Mouse (Mus musculus) gastrocnemius, postnatal 4 days (tissue): ENCODE results near the gene Galk2. TPM values are rescaled to one million over a fixed set of nuclear protein-coding genes. Genes with fewer than 3 reads are reported as not detected.

ENCODE experiments used
- DNase-seq, 2 experiments: peaks; one replicate each; pipeline ENCODE4 v3.0.0; 2021 to 2022; ENCODE audit warnings: low spot score in 2 of 2, mixed read lengths in 2 of 2
- total RNA-seq, 2 experiments: library from RNA; stranded (reverse); gene quantifications; 2 replicates each; pipeline ENCODE4 v1.2.3; 2021

The Galk2 gene
- total RNA-seq, 2 experiments from 2014 or later, result 15.9 to 16.7 TPM

DNA sequence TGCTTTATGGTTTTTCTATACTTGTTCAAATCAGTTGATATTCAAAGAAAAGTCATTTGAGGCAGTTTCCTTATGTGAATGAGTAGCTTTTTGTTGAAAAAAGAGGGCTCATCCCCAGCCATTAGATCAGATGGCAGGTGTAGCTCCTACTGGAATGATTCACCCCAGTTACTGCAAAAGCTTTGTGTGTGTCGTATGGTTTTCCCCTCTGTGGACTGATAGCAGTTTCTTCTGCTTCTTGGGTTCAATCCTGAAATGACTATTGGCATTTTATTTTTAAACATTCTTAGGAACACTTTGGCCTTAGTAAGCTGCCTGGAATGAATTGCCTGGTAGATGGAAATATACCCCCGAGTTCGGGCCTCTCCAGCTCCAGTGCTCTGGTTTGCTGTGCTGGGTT, 37.4 kb downstream of the Galk2 start:
- no peak for DNase-seq

DNA sequence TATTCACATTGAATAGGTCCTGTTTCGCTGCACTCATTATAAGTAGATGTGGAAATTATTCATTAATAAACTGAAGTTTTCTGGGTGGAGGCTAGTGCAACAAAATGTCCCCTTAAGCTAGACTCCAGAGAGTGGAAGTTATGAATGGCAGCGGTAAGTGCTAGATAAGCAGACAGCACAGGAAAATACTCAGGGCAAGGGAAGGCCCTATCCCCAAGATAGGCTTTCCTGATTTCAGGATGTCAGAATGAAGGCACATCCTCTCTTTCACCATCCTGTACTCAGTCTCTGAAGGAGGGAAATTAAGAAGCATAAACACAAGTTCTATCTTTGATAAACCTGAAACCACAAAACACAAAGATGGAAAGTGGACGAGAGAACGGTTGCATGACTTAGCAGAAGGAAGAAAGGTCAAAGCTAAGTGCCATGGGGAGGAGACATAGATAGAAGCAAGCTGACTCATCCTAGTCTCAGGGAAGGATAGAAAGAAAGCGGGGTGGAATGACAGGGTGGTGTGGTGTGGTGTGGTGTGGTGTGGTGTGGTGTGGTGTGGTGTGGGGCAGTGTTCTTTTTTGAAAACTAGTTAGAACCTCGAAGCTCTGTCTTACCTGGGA, 42.0 kb downstream of the Galk2 start:
- DNase-seq, result no peak

DNA sequence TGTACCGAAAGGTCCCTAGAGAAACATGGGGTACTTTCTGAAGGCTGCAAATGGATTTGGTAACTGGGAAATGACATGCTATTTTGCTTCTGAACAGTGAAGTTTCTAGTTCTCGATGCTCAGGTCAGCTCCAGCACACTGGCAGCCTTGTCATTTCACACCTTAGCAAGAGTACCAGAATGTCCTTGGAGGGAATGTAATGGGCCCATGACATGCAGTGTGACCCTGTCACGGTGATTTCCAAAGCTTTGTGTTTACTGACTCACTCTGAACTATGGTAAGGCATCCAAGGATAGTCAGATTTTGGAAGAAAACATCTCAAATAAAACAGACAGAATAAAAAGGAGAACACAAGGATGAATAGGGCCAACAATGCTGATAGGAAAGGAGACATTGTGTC, 42.5 kb downstream of the Galk2 start:
- no peak for DNase-seq

DNA sequence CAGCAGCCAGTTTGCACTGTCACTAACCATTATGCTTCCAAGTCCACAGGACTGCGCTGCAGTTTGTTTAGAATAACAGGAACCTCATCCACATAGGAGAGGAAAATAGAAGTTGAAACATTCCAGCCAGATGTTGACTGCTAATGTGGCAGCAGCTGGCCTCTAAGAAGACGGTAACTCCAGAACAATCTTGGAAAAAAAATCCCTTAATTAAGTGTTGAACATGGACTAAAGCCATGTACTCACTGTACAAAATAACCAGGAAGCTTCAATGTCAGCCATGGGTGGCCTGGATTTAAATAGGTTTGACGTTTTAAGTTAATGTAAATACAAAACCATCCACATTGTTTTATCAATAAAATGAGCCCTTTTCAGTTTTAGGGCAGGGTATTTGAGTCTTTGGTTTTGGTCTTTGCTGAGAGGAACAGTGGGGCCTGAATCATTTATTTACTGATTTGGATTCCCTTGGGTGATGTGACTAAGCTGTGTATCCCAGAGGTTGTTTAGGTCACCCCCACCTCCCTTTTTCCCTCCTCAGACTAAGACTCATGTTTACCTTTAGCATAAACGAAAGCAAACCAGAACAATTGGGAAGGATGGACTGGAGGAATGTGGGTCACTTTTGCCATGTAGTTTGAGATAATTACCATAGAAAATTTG, 47.6 kb downstream of the Galk2 start:
- no peak for DNase-seq

DNA sequence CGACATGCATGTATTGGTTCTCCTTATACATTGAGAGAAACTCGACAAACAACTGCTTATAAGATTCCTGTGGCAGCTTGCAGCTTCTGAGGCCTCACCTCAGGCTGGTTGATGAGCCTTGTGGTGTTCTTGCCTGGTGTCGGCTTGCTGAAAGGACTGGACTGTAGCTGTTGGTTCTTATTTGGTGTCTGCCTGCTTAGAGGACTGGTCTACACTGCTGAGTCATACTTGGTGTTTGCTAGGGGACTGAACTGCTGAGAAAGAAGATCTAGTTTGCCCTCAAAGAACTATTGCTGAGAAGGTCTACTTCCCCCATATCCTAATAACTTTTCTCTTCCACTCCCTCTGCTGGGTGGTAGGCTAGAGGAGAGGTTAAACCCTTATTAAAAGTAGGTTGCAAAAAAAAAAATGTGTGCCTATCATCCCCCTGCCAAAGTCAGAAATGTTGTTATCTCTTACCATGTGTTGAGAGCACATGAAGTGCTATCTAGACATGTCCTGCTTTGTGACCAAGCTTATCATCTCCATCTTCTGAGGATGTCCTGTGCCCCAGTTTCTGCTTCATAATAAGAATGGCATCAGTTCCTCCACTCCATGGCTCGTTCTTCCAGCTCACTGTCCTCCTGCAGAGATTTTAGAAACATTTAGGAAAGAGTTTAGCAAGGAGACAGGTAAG, 48.8 kb downstream of the Galk2 start:
- DNase-seq, result no peak

DNA sequence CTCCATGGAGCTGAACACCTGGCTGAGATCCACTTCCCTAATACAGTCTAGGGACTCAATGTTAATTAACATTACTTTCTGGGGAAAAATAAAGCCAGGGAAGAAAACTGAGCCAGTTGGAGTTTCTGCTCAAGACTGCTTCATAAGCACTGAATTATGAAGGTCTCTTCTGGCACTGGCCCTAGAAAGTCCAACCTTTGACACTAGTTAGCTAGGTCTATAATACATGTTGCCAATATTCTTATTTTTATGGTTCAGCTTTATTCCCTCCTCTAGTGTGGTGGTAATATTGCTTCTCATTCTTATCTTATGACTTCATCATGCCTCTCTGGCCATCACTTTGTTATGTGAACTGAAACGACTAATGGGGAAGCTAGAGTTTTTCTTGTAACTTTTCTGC, 55.3 kb downstream of the Galk2 start:
- no peak for DNase-seq

DNA sequence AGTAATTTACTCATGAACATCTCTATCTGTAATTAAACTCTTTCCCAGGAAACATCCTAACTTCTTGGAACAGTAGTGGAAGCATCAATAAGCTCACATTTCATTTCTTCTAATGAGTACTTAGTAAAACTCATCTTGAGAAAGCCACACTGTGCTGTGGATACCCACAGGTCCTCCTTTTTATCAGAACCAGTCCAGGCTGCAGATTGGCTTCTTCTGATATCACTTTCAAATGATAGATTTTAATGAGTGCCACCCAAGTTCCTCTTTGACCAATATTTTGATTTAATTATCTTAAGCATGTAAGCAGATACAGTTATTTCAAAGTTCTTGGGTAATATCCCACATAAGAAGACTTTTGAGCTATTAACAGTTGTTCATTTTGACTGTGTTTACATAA, 55.8 kb downstream of the Galk2 start:
- DNase-seq, result no peak

DNA sequence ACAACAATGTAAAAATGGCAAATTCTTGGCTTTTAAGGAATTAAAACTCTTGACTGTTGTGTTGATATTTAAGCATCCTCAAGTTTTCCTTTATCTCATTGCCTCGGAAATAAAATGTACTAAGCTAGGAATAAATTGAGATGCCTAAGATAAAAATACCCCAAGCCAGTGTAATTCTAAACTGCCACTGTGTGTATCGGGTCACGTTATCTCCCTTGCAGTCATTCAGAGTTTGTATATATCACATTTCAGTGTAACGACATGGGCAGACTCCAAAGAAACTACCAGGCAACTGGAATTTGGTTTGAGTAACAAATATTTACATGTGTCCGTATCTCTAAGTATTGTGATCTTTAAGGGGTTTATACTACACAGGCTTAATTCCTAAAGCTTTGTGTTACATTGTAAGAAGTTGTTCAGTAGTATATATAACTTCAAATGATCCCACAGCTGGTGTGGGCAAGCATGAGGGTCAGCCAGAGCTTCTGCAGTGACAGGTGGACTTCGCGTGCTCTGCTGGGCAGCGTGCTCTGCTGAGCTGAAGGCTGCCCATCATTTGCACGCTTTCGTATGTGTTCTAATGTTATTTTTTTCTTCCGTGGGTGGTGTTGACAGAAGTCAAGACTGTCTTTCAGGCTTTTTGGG, 57.9 kb downstream of the Galk2 start:
- DNase-seq, result no peak

DNA sequence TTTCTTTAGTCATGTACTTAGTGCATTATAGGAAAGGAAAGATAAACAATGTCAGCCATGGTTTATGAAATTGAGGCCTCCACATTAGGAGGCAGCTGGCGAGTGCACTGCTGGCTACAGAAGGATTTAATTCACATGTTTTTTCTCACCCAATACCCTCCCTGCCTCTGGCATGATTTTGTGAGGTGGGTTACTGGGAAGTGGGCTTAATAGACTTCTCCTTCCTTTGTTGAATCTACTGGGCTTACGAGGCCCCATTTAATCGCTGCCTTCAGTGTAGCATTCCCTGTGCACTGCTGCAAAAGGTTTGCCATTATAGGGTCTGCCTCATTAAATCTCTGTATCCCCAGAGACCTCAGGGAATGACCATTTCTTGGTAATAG, 58.4 kb downstream of the Galk2 start:
- no peak for DNase-seq

DNA sequence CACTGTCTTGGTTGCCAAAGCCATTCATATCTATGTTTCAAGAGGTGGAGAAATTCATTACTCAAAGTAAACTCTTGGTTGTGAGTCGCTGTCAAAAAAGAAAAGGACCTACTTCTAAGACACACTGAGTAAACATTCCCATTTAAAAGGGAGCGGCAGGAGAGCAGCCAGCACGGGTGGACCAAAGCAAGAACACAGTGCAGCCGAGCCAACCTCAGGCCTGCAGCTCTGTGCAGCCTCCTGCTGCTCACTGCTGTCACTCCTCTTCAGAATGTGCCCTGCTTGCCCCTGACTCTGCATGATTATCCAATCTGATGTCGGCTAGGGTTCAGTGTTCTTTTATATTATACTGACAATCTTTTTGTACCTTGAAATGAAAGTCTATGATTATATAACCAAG, 62.4 kb downstream of the Galk2 start:
- no peak for DNase-seq

DNA sequence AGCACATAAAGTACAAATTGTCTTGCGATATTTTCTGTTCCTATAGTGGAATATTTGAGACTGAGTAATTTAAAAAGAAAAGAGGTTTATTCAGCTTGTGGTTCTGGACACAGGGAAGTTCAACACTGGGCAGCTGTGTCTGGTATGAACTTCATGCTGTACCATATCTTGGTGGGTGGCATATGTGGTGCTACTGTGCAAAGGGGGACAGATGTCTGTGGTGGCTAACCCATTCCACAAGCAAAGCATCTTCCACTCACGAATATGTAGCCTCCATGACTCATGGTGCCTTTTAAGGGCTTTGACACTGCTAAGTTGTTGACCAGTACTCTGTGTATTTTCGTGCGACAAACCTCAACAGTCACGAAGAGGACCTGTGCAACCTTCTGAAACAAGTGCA, 63.2 kb downstream of the Galk2 start:
- no peak for DNase-seq

DNA sequence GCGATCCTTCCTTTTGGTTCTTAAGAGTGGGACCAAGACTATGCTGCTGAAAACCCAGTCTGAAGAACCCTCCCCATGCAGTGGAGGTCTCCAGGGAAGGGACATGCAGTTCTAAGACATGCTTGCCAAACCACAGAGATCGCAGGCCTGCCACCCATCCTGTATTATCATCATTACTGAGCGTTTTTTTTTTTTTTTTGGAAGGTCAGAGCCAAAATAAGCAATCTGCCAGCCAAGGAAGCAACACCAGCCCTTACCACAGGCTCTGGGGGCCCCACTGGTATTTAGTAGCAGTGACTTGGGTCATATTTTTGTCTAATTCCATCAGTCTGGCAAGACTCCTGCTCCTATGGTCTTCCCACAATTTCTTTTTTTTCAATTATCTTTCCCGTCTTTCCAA, 64.0 kb downstream of the Galk2 start:
- no peak for DNase-seq

DNA sequence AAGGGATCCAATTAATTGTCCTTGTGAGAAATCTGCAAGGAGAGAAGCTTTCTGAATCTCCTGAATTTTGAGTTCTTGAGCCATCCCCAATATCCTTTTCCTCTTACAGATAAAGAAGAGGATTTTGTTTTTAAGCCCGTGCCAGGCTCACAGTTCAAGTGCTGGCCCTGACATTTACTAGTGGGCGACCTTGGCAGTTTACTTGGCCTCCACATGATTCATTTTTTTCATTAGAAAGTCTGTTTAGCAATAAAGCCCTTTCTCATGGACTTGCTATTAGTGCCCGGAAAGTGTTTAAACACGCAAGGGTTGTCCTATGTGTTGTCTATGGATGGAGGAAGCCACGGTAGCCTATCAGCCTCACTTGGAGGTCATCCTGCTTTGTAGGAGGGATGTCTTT, 64.4 kb downstream of the Galk2 start:
- DNase-seq, result no peak

DNA sequence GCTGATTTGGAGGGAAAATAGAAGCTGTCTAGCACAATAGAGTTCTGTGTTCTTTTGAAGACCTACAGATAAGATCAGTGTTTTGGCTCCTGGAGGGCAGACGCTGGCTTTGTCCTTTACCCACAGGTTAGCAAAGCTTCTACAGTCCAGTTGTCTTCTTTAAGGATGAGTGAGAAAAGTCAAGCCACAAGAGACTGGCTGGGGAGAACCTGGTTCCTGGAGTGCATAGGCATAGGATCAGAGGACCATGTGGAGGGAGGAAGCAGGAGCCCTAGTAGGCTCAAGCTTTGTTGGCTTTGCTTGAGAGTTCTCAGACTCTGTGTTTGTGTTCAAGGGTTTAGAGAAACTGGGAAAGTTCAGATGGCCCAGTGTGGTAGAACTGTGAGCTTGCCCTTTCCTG, 65.6 kb downstream of the Galk2 start:
- no peak for DNase-seq

DNA sequence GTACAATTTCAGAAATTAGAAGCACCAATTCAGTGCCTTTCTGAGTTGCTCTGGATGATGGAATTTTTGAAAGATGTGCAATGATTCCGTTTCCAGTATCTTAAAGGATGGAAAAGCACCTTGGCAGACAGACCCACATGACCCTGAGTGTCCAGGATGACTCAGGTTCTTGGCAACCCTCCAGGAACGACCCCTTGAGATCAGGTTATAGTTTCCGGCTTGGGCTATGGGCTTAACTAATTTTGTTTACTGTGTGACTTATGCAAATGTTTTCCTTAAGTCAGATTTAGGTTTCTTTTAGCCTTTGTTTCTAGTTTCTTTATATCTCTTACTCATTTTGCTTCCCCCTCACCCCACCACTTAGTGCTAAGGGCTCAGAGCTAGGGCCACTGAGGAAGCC, 66.2 kb downstream of the Galk2 start:
- no peak for DNase-seq

DNA sequence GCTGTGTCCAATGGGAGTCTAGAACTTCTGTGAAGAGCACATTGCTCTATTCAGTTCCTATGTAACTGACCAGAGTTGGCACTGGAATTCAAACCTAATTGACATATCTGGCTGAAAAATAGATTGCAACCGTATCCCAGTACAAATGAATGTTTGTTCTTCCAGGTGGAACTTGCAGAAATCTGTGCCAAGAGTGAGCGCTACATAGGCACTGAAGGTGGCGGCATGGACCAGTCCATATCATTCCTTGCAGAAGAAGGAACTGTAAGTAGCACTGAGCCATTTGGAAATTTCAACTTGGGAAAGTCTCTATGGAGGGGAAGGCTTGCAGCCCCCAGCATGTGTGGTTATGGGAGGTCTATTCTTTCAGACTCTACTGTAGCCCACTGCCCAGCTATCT, 70.5 kb downstream of the Galk2 start:
- no peak for DNase-seq

DNA sequence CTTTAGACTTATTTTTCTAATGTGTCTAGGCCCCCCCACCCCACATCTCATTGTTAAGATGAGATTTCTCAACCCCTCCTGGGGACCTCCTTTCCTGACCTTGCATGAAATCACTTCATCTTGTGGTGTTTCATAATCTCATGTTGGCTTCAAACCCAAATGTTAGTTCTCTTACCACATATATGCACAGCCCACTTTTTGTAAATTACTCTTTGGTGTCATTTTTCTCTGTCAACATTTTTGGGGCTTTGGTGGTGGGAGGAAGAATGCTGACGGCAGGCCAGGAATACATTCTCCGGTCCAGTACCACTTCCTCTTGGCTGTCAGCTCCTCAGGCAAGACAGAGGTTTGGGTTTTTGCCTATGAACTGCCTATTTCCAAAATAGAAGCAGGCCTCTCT, 71.0 kb downstream of the Galk2 start:
- DNase-seq, result no peak

DNA sequence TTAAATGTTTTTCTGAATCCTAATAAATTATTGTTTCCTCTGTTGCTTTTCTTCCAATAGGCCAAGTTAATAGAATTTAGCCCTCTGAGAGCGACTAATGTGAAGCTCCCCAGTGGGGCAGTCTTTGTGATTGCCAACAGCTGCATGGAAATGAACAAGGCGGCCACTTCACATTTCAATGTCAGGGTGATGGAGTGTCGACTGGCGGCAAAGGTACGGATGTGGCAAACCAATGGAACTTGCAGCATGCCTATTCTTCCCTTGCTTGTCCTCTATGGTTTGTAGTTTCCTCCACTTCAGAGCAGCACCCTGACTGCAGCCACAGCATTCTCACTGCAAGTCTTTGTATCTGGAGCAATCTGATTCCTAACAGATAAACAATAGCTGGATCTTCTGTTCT, 72.3 kb downstream of the Galk2 start:
- DNase-seq, result no peak

DNA sequence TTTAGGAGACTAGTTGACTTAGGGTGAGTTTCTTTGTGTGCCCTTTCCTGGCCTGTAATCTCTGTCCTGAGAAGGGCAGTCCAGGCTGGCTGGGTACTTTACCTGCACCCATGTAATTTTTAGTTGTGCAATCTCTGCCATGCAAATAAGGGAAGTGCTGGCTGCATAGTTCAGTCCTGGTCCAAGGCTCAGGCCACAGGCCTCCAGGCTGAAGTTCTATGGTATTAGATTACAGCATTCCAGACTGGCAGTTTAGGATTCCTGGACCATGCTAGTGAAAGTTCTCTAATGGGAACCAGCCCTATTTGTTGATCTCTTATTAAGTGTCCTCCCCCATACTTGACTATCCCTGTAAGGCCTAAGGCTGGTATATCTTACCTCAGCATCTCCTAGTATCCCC, 73.8 kb downstream of the Galk2 start:
- DNase-seq, result no peak

DNA sequence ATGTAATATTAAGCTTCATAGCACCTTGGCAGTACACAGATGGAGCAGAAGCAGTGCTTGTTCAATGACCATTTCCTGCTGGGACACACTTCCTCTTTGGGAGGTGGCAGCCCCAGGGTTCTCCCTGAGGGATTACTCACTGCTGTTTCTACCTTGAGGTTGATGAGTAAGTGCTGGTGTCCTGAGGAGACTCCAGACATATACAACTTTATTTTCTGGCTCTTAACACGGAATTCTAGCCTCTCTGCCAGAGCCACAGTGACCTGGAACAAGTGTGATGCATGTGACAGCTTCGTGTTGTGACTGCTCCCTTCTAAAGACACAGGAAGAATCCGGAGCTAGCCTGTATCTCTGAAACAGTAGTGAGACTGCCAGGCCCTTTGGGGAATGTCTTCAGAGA, 75.1 kb downstream of the Galk2 start:
- no peak for DNase-seq

DNA sequence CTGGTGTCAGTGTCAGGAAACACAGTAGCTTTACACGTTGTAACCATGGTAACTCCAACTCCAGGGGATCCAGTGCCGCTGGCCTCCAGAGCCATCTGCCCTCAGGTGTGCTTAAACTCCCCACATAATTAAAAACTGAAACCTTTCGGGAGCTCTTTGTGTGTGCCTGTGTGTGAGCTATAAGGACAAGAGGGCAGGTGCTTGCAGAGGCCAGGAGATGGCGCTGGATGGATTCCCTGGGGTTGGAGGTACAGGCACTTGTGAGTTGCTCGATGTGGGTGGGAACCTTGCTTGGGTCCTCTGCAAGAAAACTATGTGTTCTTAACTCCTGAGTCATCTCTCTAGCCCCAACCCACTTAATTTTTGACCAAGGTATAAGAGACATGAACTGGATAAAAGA, 77.5 kb downstream of the Galk2 start:
- no peak for DNase-seq

DNA sequence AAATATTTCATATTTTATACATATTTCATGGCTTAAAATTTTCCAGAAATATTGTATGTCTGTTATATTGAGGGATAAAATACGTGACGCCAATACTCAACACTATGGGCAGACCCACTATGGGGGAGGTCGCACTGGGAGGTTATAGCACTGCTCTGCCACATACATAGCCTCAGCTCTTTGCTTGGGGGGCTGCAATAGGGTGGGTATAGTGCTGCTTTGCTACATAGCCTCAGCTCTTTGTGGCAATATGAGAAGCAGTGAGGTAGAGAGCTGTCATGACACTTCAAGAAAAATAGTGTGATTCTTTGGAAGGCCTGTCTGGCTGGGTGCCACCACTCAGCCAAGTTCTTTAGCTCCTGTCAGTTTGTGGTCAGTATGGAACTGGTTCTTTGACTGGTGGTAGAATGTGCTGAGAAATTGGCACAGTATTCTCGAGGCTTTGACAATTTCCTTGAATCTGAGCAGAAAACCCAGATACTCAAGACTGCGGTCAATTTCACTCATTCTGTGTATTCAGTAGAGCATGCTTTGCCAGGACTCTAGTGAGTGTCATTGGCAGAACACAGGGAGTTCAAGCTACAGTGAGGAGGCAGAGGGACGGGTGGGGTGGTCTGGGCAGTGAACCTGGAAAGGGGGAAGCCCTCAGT, 80.2 kb downstream of the Galk2 start:
- no peak for DNase-seq
